Mouse (Mus musculus): ENCODE results near the gene Crat.

DNA sequence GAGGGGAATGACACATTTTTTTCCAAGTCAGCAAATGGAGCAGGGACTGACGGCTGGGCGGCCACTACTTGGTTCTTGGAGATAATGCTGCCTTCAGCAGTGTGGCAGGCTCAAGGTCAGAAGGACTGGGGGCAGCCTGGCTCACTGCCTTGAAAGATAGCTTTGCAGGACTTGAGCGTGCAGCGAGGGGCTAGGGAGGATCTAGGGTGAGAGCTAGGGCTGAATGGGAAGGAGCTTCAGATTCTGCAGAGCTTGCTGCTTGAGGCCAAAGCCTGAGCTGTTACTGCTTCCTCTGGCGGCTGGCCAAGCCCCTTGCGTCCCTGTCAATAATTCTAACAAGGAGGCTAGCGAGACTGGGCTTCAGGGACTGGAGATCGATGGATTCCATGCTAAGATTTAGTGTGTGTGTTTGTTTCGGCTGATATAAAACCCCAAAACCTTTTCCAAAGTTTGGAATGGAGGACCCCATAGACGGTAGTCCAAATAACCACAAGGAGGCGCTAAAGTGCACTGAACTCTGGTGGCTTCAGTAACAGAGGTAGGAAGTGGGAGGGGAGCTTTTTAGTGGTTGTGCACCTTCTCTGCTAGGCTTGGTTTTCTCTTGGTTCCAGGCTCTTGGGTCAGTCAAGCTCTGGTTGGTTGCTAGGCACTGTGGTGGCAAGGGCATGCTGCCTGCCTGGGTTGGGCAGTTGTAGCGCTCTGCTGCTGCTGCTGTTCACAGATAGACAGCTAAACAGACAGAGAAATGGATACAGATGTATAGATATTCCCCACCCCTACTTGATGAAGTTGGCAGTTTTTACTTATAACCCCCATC is 25.3 kb upstream of the Crat start:
- TF ChIP-seq CTCF (IDR thresholded peaks at IDR 0.05; ENCODE audit: low read depth): peak; percentile 93
- no peak for TF ChIP-seq EP300 (optimal IDR thresholded peaks at IDR 0.05)
